Comparison of ENCODE assay signal across 10 mouse cellular contexts in the genomic region with DNA sequence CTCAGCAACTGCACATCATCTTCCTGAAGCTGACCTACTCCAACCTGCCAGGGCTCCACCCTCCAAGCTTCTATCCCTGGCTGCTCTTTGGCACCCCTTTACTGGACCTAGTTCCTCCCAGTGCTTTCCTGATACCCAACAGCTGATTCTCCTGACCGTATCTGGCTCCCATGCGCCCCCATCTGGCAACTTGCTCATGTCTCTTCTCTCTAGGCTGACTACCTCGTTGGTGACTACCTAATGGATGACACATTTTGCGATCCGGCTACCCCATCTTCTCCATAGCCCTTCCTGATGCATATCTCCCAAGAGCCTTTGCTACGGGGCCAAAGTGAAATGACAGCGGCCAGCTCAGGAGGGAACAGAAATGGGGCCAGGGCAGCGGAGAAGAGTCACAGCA. TPM values are rescaled to one million over a fixed set of nuclear protein-coding genes. Genes with fewer than 3 reads are reported as not detected.
DNase-seq lines count a peak whose midpoint lies in the region; ATAC-seq and TF ChIP-seq lines count a peak whose summit lies in the region.
"Had no signal": no experiment of that assay in that cellular context is flagged by ENCODE, and none has a peak within 500 bp of the region (broad histone marks: within the 10 kb centered on the region; RNA-seq: fewer than 3 reads in every experiment).

No protein-coding gene starts in this region.

- 86% methylated on average over 8 of the region's 8 CpGs for WGBS in forebrain, embryonic 11.5 days
- 89% methylated on average over 8 of the region's 8 CpGs for WGBS in forebrain, embryonic 10.5 days
- 85% methylated on average over 8 of the region's 8 CpGs for WGBS in midbrain, embryonic 14.5 days
- WGBS in midbrain, embryonic 16.5 days: 85% methylated on average over 8 of the region's 8 CpGs

- H3K4me1 ChIP-seq in forebrain, embryonic 11.5 days (replicated peaks; ENCODE audit: control insufficient read depth, insufficient read depth, low read length): no peaks in the 10 kb centered on the region
- H3K4me1 ChIP-seq in forebrain, embryonic 10.5 days: no peaks in the 10 kb centered on the region
- H3K4me1 ChIP-seq in midbrain, embryonic 14.5 days (ENCODE audit: control insufficient read depth, insufficient read depth, low read length): no peaks in the 10 kb centered on the region
- no peaks in the 10 kb centered on the region for H3K4me1 ChIP-seq in midbrain, embryonic 16.5 days (ENCODE audit: control insufficient read depth, insufficient read depth, low read length)
- H3K4me1 ChIP-seq: liver, embryonic 13.5 days had no signal

- H3K9me3 ChIP-seq in forebrain, embryonic 11.5 days (ENCODE audit: control insufficient read depth, low read length): no peaks in the 10 kb centered on the region
- no peaks in the 10 kb centered on the region for H3K9me3 ChIP-seq in forebrain, embryonic 10.5 days
- H3K9me3 ChIP-seq in midbrain, embryonic 14.5 days (ENCODE audit: control insufficient read depth, low read length): no peaks in the 10 kb centered on the region
- no peaks in the 10 kb centered on the region for H3K9me3 ChIP-seq in midbrain, embryonic 16.5 days (replicated peaks; ENCODE audit: control insufficient read depth, low read length, poor library complexity, severe bottlenecking)
- H3K9me3 ChIP-seq: liver, embryonic 13.5 days had no signal

- intact Hi-C loops in heart, postnatal 36 days (cut with DNase I): loop anchor here (1.0 to 5.0 kb wide), 2 partner anchors 76 to 162 kb away; no protein-coding TSS in a partner anchor

- TF ChIP-seq CTCF in brain, embryonic 14.5 days (IDR thresholded peaks at IDR 0.05; ENCODE audit: borderline replicate concordance, extremely low read depth, insufficient read depth, insufficient read length): peak; percentile 50; the same call in 1 of the 2 replicates

- H3K27me3 ChIP-seq in forebrain, embryonic 11.5 days (ENCODE audit: control insufficient read depth, insufficient read depth, low read length): no peaks in the 10 kb centered on the region
- H3K27me3 ChIP-seq in forebrain, embryonic 10.5 days (ENCODE audit: poor library complexity, severe bottlenecking): no peaks in the 10 kb centered on the region
- no peaks in the 10 kb centered on the region for H3K27me3 ChIP-seq in midbrain, embryonic 14.5 days (ENCODE audit: control insufficient read depth, insufficient read depth, low read length)
- no peaks in the 10 kb centered on the region for H3K27me3 ChIP-seq in midbrain, embryonic 16.5 days (ENCODE audit: control insufficient read depth, insufficient read depth, low read depth, low read length)
- H3K27me3 ChIP-seq: liver, embryonic 13.5 days; Patski had no signal

- H3K9ac ChIP-seq in forebrain, embryonic 11.5 days (ENCODE audit: low read length): no peak overlapping the region
- no peak overlapping the region for H3K9ac ChIP-seq in midbrain, embryonic 14.5 days (replicated peaks; ENCODE audit: low read length)
- H3K9ac ChIP-seq in midbrain, embryonic 16.5 days (ENCODE audit: low read depth, low read length): no peak overlapping the region
- H3K9ac ChIP-seq: liver, embryonic 13.5 days had no signal

- H3K36me3 ChIP-seq in forebrain, embryonic 11.5 days (ENCODE audit: control insufficient read depth, insufficient read depth, low read length): no peaks in the 10 kb centered on the region; the same call in 1 of the 2 replicates
- peaks cover 99% of the 10 kb centered on the region for H3K36me3 ChIP-seq in forebrain, embryonic 10.5 days (replicated peaks)
- peaks cover 55% of the 10 kb centered on the region for H3K36me3 ChIP-seq in midbrain, embryonic 14.5 days (ENCODE audit: control insufficient read depth, insufficient read depth, low read length)
- peaks cover 34% of the 10 kb centered on the region for H3K36me3 ChIP-seq in midbrain, embryonic 16.5 days (ENCODE audit: control insufficient read depth, insufficient read depth, low read length)

- H3K4me2 ChIP-seq in forebrain, embryonic 11.5 days (ENCODE audit: low read depth, low read length, severe bottlenecking): no peak overlapping the region
- no peak overlapping the region for H3K4me2 ChIP-seq in midbrain, embryonic 14.5 days (ENCODE audit: low read length)
- H3K4me2 ChIP-seq in midbrain, embryonic 16.5 days (ENCODE audit: low read length): no peak overlapping the region
- H3K4me2 ChIP-seq: liver, embryonic 13.5 days had no signal

- H3K27ac ChIP-seq in forebrain, embryonic 11.5 days (ENCODE audit: low read depth, low read length): no peak overlapping the region
- no peak overlapping the region for H3K27ac ChIP-seq in forebrain, embryonic 10.5 days
- no peak overlapping the region for H3K27ac ChIP-seq in midbrain, embryonic 14.5 days (replicated peaks; ENCODE audit: low read depth, low read length)
- H3K27ac ChIP-seq in midbrain, embryonic 16.5 days (ENCODE audit: low read length): no peak overlapping the region
- H3K27ac ChIP-seq: liver, embryonic 13.5 days had no signal

- no peak for ATAC-seq in forebrain, embryonic 11.5 days (replicated peaks; ENCODE audit: low FRiP score)
- no peak for ATAC-seq in midbrain, embryonic 14.5 days (ENCODE audit: low FRiP score, low TSS enrichment)
- no peak for ATAC-seq in midbrain, embryonic 16.5 days
- ATAC-seq: Patski had no signal

- no peak for TF ChIP-seq POLR2A in brain, embryonic 14.5 days (IDR thresholded peaks at IDR 0.05; ENCODE audit: borderline replicate concordance, extremely low read depth, insufficient read depth, insufficient read length, poor library complexity, severe bottlenecking)

- DNase-seq in forebrain, embryonic 11.5 days (ENCODE audit: low spot score): peak; percentile 69
- DNase-seq in forebrain, embryonic 10.5 days (ENCODE audit: extremely low spot score, low spot score): no peak
- DNase-seq in midbrain, embryonic 14.5 days: peak; percentile 57
- DNase-seq in brain, embryonic 14.5 days (ENCODE audit: low read depth): peak; percentile 39
- DNase-seq in heart, postnatal 36 days: peak; percentile 39 to 57
- peak; percentile 66 for DNase-seq in lung, postnatal 10 days
- DNase-seq in MN1 (ENCODE audit: low spot score): no peak
- DNase-seq: liver, embryonic 13.5 days had no signal

- no peak overlapping the region for H3K4me3 ChIP-seq in forebrain, embryonic 11.5 days (ENCODE audit: low read depth, low read length)
- no peak overlapping the region for H3K4me3 ChIP-seq in forebrain, embryonic 10.5 days
- no peak overlapping the region for H3K4me3 ChIP-seq in midbrain, embryonic 14.5 days (replicated peaks; ENCODE audit: low read depth, low read length)
- H3K4me3 ChIP-seq in midbrain, embryonic 16.5 days (ENCODE audit: low read depth, low read length): no peak overlapping the region
- H3K4me3 ChIP-seq: liver, embryonic 13.5 days had no signal

RNA-seq across cellular contexts. Expression of a gene that starts 22.3 kb away (rescaled TPM):
- polyA plus RNA-seq in forebrain, embryonic 11.5 days (2014; fragmentation: Nextera tagmentation; extraction: Ambion mirVana): 122 and 137 TPM in 2 replicates
- 144 and 153 TPM in 2 replicates for polyA plus RNA-seq in forebrain, embryonic 10.5 days (2016; fragmentation: Nextera tagmentation; extraction: Ambion mirVana)
- polyA plus RNA-seq in midbrain, embryonic 14.5 days (2014; fragmentation: Nextera tagmentation; extraction: Ambion mirVana): 56.4 and 81.9 TPM in 2 replicates
- polyA plus RNA-seq in midbrain, embryonic 16.5 days (2015; fragmentation: Nextera tagmentation; extraction: Ambion mirVana): 75.4 and 76.3 TPM in 2 replicates
- 35.7 and 59.6 TPM in 2 replicates for polyA plus RNA-seq in brain, embryonic 14.5 days (2012; rRNA removed)
- total RNA-seq in heart, postnatal 36 days (2021): 10 to 100 TPM; 33.0 to 35.0 TPM

Comparison
In these comparisons a context has a peak if more than half of its experiments do, and no peak if none do; other contexts are left out.
1. DNase-seq: peak in forebrain, embryonic 11.5 days (single experiment), midbrain, embryonic 14.5 days (single experiment), brain, embryonic 14.5 days (single experiment), heart, postnatal 36 days (2 of 2) and lung, postnatal 10 days (single experiment); none in forebrain, embryonic 10.5 days (single experiment) and MN1 (single experiment).